Mouse (Mus musculus) left cerebral cortex, adult 18-20 months (tissue): ENCODE measurements around the gene Oas3. TPM values are rescaled to one million over a fixed set of nuclear protein-coding genes. Genes with fewer than 3 reads are reported as not detected.
"Not testable (repeated sequence)": the region's sequence is repeated elsewhere in the genome, so short reads cannot be mapped to it uniquely, and the experiment has no call there.

Experiments
- DNase-seq, 2 experiments: peaks; one replicate each; pipeline ENCODE4 v3.0.0; 2021 to 2022; ENCODE audit warnings: low spot score in 2 of 2, mixed read lengths in 1 of 2
- long read RNA-seq, 2 experiments: library from polyadenylated mRNA; stranded (forward); transcript quantifications; one replicate each; pipeline ENCODE4 v2.0.0; 2021
- total RNA-seq, 2 experiments: library from RNA; stranded (reverse); gene quantifications; 2 replicates each; pipeline ENCODE4 v1.2.3; 2021

Oas3 gene
- not detected for total RNA-seq
- long read RNA-seq, experiment 1, result 0 reads
- long read RNA-seq, experiment 2, result 0 reads

DNA sequence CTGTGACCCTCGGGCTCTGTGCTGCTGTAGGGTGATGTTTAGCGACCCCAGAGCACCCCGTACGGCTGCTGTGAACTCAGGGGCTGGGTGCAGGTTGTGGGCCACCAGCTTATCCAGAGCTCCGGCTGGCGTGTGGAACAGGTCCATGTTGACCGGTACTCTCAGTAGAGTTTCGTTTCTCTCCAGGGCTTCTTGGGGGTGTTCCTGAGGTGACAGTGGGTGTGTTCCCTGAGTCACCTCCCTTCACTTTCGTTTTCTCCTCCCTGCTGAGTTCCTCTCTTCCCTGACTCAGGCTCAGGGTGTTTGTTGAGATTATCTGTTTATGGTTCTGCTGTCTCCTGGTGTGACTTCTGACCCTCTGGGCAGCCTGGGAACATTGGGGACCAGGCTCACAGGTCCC is at the start of gene Oas3:
TSS of gene Oas3 (minus strand) at position 184 of the 400 bp plus-strand sequence.
- DNase-seq, result no peak

DNA sequence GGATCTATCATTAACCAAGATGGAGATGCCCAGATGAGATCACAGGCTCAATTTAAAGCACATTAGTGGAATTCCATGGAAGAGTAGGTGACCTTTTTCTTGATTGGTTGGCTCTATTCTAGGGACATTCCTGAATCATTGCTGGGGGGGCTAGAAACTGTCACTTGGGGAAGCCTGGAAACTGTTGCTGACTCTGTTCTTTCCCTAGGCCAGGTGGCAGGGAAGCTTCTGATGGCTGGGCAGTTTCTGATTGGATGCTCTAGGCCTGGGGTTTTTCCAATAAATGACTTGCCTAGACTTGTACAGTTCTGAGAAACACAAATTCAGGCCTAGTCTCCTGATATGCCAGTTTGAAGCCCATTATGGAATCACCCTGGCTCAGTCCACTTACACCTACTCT is 41.5 kb upstream of the Oas3 start:
- no peak for DNase-seq

DNA sequence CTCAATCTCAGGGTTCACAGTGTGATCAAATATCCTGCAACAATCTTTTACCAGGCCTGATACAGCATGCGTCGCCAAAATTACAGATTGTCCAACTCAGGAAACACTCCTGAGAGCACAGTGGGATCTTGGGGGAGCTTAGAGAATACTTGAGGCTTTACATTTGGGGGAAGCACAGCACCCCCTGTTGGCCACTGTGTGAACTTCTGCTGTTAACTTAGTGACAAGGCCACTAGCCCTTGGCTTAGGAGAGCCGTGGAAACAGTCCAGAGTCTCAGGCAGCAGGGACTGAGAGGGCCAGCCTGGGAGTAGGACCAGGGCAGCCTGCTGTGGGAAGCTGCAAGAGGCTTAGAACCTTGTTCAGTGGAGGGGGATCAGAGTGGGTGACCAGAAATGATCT is 38.5 kb upstream of the Oas3 start:
- peak in 1 of 2 experiments; percentile 7 for DNase-seq

DNA sequence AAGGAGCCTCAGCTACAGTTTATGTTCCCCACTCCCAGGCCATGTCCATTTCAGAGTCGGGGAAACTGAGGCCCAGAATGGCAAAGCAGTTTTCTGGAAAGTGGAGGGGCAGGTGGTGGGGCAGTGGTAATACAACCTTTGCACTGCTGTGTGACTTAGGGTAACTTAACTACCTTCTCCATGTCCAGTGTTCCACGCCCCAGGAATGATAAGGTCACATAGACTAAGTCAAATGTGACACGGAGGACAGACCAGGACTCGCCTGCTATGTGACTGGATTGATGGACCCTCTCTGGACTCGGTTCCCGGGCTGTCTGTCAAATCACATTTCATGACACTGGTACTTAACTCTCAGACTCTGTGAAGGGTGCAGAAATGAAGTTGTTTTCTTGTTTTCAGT is 35.6 kb upstream of the Oas3 start:
- no peak for DNase-seq

DNA sequence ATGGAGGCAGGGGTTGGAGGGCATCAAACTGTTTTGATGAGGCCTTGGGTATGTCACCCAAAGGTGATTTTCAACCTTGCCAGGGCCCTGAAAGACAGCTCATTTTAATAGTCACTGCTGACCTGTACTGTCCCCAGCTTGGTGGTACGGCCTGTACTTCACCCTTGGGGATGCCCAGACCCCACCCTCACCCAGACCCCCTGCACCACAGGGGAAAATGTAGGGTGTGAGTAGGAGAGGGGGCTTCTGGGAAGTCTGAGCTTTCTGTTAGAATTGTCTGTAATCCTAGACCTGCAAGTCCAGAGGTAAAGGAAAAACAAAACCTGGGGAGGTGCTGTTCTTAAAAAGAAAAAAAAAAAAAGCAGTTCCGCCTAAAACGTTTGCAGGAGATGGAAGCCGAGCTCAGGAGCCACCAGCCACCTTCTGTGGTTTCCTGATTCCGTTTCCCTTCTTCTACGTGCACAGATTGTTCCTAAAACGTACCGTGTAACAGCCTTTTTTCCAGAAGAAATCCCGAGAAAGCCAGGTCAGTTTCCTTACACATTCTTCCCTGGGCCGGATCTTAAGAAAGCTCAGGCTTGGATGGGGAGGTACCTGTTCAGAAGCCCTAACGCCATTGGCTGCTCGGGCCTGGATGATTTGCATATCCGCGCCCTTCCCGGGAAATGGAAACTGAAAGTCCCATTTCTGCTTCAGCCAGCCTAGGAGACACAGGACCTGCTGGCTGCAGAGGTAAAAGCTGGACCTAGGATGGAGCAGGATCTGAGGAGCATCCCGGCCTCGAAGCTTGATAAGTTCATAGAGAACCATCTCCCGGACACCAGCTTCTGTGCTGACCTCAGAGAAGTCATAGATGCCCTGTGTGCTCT is 34.7 kb upstream of the Oas3 start, which contains the start of gene Oas1c:
TSS of gene Oas1c (minus strand) at position 564 of the 869 bp plus-strand sequence.
- peak; percentile 75 to 79 for DNase-seq

DNA sequence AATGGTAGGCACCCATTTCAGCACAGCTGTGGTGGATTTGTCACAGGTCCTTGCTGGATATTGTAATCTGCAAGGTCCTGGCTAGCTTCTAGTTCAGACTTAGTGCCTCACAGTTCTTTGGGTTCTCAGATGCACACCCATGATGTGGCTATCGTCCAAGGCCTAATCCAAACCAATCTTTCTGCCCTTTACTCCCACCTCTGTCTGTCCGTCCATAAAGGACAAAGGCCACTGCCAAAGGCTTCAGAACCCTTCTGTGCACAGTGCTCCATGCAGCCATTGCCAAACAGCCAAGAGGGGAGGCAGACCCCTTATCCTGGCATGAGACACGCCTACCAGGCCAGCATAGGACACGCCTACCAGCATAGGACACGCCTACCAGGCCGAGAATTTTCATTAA is 31.7 kb upstream of the Oas3 start:
- no peak for DNase-seq

DNA sequence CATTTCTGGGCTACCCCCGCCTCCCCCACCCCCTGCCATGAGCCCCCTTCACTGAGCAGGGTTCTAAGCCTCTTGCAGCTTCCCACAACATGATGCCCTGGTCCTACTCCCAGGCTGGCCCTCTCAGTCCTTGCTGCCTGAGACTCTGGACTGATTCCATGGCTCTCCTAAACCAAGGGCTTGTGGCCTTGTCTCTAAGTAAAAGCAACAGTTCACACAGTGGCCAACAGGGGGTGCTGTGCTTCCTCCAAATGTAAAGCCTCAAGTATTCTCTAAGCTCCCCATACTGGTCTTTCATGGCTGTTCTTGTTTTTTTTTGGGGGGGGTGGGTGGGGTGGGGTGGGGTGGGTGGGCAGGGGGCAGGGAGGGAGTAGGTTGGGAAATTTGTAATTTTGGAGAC is 29.0 kb upstream of the Oas3 start:
- DNase-seq, result peak; percentile 34

DNA sequence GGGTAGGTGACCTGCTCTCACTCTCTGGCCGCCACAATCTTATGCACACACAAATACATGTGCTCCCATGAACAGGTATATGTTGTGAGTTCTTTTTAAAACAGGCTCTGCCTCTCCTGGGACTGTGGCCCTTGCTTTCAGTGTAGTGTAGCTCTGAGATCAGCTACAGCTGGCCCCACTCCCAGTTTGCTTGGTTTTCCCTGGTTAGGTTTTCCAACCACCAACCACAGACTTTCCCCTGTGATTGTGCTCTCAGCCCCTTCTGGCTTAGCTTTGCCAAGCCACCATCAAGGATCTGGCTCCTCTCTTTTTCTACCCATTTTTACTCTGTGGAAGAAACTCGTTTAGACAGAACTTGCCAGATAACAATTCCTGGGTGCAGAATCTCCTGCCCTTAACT is 26.1 kb upstream of the Oas3 start:
- DNase-seq, result no peak

DNA sequence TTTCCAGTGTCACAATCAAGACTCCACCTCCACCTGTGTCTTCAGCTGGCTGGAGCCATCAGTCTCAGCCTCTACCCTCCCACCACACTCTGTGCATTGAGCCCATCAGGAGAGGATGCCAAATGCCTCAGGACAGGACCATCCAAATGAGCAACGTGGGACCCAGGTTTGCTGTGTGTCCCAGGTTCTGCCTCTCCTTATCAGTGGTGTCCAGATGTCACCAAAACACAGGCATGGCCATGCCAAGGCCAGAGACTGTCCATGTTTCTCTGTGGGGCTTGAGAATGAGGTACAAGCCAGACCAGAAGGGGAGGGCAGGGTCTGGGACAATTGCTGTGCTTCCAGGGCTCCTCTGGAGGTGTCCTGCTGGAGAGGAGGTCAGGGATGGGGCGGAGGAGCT is 21.5 kb upstream of the Oas3 start:
- DNase-seq, result not testable (repeated sequence)

DNA sequence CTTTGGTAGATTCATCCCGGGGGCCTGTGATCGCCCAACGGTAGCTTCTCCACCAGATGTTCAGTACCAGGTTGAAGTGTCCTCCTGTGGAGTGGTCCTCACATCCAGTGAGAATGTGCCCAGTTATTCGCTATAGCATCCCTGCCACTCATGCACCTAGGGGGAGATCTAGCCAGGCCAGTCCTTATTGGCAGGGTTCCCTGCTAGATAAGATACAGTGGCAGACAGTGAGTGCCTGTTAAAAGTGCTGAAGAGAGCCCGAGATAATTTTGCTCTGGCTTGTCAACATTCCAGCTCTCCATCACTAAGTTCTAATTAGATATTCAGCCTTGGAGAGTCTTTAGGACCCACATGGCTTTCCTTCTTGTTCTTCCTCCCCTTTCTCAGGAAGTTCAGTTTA is 20.7 kb upstream of the Oas3 start:
- not testable (repeated sequence) for DNase-seq

DNA sequence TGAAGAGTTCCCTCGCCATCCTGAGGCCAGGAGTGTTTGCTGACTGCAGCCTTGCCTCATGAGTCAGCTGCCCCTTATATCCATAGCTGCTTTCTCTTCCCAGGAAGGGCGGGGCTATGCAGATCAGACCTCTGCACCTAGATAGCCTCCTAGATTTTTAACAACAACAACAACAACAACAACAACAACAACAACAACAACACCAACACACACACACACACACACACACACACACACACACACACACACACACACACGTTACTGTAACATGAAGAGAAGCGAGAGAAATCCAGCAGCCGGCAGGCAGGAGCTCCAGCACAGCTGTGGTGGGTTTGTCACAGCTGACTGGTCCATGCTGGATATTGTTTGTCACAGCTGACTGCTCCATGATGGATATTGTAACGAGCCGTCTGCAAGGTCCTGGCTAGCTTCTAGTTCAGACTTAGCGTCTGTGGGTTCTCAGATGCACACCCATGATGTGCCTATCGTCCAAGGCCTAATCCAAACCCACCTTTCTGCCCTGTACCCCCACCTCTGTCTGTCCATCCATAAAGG is 18.1 kb upstream of the Oas3 start, which contains the start of gene Oas1e:
TSS of gene Oas1e (minus strand) at position 51 of the 555 bp plus-strand sequence.
- not testable (repeated sequence) for DNase-seq

DNA sequence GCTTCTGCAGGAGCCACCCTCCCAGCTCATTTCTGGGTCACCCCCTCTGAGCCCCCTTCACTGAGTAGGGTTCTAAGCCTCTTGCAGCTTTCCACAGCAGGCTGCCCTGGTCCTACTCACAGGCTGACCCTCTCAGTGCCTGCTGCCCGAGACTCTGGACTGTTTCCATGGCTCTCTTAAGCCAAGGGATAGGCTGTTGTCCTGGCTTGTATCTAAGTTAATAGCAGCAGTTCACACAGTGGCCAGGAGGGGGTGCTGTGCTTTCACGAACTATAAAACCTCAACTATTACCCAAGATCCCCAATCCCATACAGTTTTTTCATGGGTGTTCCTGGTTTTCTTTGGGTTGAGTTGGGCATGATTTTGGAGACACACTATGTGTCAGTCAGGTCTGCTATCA is 15.6 kb upstream of the Oas3 start:
- DNase-seq, result peak; percentile 26 to 57

DNA sequence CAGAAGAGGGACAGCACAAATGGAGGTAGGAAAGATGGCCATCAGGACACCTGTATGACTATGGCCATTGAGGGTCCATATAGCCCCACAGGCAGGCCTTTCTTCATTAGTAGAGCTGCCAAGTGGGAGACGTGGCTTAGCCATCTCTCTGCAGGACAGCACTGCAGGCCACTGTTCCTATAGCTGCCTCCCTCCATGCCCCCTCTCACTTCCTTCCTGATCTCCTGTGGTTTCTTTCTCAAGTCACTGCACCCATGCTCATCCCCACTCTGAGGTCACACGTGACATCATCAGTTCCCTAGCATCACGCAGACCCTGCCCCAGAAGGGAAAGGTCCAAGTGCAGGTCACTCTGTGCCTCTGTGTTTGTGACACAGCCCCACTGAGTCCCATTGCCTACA is 9.6 kb upstream of the Oas3 start:
- no peak for DNase-seq

DNA sequence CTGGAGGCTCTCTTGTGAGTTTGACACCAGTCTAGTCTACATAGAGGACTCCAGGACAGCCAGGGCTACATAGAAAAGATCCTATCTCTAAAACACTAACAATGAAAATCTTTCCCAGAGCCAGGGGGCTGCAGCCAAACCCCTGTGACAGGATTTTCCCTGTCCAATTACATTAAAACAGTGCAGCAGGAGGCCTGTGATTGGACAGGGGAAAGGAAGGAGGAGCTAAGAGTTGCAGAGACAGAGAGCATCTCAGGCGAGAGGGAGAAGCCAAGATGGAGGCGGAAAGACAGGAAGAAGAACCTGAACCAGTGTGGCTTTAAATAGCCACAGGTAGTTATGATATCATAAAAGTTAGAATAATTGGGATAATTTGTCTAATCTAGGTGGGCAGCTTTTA is 5.0 kb upstream of the Oas3 start:
- no peak for DNase-seq

DNA sequence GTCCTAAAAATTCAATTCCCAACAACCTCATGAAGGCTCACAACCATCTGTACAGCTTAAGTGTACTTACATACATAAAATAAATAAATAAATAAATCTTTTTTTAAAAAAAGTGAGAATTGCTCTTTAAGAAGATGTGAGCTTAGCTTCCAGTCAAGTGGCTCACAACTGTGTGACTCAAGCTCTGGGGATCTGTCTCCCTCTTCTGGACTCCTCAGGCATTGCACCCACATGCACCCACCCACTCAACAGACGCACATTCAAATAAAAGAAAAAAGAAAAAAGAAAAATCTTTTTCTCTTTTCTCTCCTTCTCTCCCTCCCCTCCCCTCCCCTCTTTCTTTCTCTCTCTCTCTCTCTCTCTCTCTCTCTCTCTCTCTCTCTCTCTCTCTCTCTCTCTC is 4.2 kb upstream of the Oas3 start:
- no peak for DNase-seq

DNA sequence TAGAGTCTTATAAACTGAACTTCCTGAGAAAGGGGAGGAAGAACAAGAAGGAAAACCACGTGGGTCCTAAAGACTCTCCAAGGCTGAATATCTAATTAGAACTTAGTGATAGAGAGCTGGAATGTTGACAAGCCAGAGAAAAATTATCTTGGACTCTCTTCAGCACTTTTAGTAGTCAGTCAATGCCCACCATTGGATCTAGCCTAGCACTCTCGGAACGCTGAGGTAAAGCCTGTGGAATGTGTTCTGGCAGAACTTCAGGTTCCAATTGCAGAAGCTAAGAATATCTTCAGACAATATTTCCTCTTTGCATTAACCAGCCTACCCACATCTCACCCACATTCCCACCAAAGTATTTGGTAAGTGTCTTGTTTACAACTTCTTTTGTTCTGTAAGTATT is 2.5 kb upstream of the Oas3 start:
- no peak for DNase-seq

DNA sequence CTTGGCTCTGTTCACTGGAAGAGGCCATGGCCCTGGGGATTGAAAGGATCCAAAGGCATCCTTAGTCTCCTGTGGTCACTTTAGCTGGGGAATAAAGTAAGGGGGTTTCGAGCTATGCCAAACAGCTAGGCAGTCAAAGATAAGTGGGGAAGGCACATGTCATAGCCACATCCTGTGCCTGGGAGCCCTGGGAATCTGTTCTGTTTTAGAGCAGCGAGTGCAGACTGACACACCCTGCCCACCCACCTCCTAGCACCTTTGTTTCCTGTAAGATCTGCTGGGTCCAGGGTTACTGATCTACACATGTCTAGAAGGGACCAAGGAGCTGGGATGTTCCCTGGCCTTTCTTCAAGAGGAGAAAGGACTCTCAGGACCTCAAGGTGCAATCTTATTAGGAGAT is 1.5 kb upstream of the Oas3 start:
- no peak for DNase-seq

DNA sequence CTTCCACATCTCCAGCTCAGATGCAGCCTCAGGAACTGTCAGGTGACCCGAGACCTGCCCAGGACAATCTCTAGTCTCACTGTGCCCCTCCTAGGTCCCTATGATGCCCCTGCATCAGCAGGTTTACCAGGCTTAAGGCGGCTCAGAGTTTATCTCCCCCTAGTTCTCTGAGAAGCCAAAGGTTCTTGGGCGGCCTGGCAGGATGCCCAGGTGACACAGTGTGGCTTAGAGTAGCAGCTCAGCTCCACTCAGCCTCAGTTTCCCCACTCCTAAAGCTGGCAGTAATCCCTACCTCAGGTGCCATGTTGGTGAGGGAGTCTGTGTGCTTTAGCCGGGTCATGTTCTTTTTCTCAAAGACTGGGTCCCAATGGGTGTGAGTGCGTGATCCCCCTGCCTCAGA is 660 bp downstream of the Oas3 start:
- DNase-seq, result no peak

DNA sequence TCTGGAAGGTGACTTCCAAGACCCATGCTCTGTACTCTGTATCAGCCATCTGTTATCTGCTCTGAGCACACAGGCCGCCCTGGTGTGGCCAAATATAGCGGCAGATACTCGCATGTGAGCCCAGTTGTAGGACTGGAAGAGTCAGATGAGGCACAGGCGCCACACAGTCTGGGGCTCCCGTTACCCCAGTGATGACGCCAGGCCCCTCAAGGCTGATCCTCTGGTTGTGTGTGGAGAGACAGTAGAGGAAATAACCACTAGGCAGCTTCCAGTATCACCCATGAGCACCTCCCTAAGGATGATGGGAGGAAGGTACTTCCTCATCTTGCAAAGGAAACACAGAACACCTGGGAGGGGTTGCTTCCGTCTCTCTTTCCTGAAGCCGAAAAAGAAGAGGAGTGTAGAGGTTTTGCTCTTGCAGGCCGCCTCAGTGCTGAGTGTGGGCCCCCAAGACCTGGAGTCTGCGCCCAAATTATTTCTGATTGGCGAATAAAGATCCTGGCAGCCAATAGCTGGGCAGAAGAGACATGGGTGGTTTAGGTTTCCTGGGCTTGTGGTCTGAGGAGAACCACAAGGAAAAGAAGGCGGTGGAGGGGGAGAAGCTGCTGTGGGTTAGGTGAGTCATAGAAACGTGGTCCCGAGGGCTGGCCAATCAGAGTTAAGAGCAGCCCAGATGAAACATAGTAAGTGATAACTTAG is 2.0 kb downstream of the Oas3 start:
- no peak for DNase-seq

DNA sequence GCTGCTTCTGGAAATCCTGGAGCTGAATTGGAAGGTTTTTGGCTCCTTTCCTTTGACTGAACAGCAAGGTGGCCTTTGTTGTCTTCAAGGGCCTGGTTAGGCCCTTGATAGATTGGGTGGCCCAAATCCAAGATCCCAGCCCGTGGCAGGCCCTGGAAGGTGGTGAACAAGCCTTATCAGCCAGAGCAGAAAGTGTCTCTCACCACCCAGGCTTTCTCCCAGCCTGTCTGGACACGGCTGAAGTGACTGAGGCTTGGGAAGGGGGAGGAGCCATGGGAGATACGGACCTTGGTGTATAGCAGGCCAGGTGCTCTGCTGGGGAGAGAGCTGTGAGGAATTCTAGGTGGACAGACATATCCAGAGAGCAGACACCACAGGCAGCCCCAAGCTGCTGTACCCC is 8.1 kb downstream of the Oas3 start:
- DNase-seq, result no peak

DNA sequence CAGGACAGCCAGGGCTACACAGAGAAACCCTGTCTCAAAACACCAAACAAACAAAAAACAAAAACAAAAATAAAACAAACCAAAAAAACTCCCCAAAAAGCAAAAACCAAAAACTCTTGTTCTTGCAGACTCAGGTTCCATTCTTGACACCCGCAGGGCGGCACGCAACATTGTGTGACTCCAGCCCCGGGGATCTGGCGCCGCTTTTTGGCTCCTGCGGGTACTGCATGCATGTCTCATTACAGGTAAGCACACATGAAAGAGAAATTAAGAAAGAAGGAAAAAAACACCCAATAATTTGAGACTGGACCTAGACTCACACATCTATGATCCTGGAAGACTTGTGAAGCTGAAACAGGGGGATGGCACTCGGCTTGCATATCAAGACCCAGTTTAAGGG is 12.5 kb downstream of the Oas3 start:
- no peak for DNase-seq

DNA sequence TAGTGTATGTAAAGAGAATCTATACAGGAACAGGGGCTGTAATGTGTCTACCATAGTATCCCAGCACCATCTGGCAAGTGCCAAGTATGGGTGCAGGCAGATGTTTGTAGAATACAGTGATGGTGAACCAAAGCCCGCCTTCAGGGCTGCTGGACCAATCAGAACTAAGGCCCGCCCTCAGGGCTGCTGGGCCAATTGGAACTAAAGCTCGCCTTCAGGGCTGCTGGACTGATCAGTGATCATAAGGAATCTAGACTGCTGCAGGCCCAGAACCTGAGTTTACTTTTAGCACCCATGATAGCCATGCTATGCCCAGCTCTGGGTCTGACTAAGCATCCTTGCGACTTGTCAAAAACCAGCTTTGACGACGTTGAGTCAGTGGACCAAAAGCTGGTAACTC is 15.6 kb downstream of the Oas3 start:
- no peak for DNase-seq
